Mouse (Mus musculus): ENCODE results near the gene Rbpj. TPM values are rescaled to one million over a fixed set of nuclear protein-coding genes. Genes with fewer than 3 reads are reported as not detected.
"Not testable (repeated sequence)": the region's sequence is repeated elsewhere in the genome, so short reads cannot be mapped to it uniquely, and the experiment has no call there.

The Rbpj gene
- polyA plus RNA-seq, 1 experiment: not detected

DNA sequence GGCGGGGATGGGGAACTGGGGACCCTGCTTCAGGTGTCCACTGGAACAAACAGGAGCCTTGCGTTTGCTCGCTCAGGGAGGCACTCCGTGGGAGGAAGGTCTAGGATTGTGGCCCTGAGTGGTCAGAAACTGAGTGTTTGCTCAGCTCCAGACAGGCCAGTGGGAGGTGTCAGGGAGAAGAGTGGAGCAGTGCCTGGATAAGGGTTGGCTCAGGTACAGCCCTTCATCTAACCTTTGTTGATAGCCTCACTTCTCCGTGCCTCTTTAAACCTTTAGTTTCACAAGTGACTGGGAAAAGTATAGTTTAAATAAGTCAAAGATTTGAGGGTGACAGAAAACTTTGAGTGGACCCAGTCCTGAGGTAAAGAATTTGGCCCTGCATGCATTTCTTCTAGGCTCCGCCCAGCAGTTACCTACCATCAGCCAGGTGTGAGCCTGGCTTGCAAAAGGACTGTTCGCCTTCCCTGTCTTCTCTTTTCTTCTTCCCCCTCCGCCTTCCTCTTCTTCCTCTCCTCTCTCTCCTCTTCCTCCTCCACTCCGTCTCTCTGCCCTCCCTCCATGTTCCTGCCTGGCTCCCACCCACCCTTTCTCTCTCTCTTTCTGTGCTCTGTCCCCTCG lies 204.5 kb downstream of the Rbpj start:
- TF ChIP-seq POLR2A (IDR thresholded peaks at IDR 0.05; ENCODE audit: insufficient read depth, low read depth, low read length): no peak
- TF ChIP-seq CTCF (IDR thresholded peaks at IDR 0.05; ENCODE audit: insufficient read depth, low read depth, low read length): no peak
- 94% methylated on average over 10 of the region's 10 CpGs for WGBS
- H3K27ac ChIP-seq (ENCODE audit: insufficient read depth, low read depth, low read length): no peak overlapping the region
- no peak overlapping the region for H3K4me3 ChIP-seq (ENCODE audit: insufficient read depth, low read depth, low read length)
- no peaks in the 10 kb centered on the region for H3K4me1 ChIP-seq (ENCODE audit: control insufficient read depth, insufficient read depth, low read length)

DNA sequence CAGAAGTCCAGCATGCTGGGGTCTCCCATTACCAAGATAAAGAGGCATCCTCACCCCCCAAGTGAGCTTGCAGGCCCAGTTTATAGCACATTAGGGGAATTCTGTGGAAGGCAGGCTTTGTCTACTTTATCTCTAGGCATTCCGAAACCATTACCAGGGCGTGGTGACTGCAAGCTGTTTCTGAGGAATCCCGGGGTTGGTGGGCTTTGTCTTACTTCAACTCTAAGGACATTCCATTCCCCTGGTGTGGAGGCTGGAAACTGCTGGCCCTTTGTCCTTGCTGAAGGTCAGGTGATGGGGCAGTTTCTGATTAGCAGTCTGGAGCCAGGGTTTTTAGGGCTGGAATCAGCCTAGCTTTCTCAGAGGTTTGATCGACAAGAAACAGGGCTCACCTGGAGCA lies 205.6 kb downstream of the Rbpj start:
- no peaks in the 10 kb centered on the region for H3K4me1 ChIP-seq (ENCODE audit: control insufficient read depth, insufficient read depth, low read length)
- no peak overlapping the region for H3K27ac ChIP-seq (ENCODE audit: insufficient read depth, low read depth, low read length)
- 78% methylated on average over 4 of the region's 4 CpGs for WGBS
- TF ChIP-seq CTCF (IDR thresholded peaks at IDR 0.05; ENCODE audit: insufficient read depth, low read depth, low read length) (no peak), POLR2A (IDR thresholded peaks at IDR 0.05; ENCODE audit: insufficient read depth, low read depth, low read length) (no peak)
- H3K4me3 ChIP-seq (ENCODE audit: insufficient read depth, low read depth, low read length): no peak overlapping the region

DNA sequence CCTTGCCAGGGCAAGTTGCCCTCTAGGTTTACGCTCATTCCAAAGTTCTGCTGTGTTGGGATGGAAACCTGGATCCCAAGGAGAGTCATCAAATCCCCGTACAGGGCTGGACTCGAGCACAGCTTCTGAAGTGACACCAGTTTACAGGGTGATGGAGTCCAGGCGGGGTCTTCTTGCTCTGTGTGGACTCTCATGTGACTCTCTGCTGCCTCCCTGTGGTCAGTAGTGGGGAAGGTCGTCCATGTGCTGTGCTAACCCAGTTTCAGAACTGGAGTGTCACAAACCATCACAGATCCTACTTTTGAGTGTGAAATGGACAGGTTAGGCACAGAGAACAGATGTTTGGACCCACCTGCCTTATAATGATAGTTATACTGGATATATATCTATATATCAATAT lies 206.4 kb downstream of the Rbpj start:
- no peaks in the 10 kb centered on the region for H3K4me1 ChIP-seq (ENCODE audit: control insufficient read depth, insufficient read depth, low read length)
- TF ChIP-seq CTCF (IDR thresholded peaks at IDR 0.05; ENCODE audit: insufficient read depth, low read depth, low read length): peak; percentile 46; the same call in 1 of the 2 replicates
- TF ChIP-seq POLR2A (IDR thresholded peaks at IDR 0.05; ENCODE audit: insufficient read depth, low read depth, low read length): no peak
- 22% methylated on average over 5 of the region's 5 CpGs for WGBS
- H3K4me3 ChIP-seq (ENCODE audit: insufficient read depth, low read depth, low read length): no peak overlapping the region
- no peak overlapping the region for H3K27ac ChIP-seq (ENCODE audit: insufficient read depth, low read depth, low read length)

DNA sequence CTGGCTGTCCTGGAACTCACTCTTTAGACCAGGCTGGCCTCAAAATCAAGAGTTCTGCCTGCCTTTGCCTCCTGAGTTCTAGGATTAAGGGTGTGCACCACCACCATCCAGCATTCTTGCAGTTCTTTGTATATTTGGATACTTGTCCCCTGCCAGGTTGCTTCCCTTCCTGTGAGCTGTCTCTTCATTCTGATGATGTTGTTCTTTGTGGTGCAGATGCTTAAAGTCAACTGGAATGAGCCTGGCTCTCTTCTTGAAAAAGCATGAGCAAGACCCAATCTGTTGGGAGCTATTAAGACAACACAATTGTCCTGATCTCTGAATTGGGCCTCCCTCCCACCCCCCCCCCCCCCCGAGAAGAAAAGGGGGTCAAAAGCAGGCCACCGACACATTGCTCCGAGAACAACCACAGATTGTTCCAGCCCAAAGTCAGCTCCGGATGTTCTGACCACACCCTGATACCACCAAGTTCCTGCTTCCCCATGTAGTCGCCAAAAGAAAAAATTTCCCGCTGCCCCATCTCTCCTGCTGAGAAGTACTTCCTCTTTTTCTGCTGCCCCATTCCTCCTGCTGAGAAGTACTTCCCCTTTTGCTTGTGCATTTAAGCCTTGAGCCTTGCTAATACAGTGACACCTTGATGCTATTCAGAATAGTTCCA lies 207.7 kb downstream of the Rbpj start:
- H3K4me3 ChIP-seq (ENCODE audit: insufficient read depth, low read depth, low read length); H3K4me1 ChIP-seq (ENCODE audit: control insufficient read depth, insufficient read depth, low read length); H3K27ac ChIP-seq (ENCODE audit: insufficient read depth, low read depth, low read length): not testable (repeated sequence)
- 83% methylated on average over 6 of the region's 6 CpGs for WGBS

DNA sequence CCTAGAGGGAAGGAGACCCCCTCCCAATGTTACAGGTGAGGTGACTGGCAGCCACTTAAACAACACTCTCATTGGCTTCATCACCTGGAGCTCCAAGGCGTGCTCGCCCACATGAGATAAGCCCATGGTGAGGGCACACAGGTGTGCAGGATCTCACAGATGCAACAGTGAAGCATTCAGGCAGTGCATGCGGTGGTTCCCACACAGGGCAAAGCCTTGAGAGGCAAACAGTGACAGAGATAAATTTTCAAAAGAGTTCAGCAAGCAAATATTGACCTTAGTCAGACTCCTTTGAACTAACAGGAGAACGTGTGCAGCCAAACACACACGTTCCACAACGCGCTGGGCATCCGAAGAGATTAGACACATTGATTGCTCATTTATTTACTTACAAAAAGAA lies 210.7 kb downstream of the Rbpj start:
- Histone ChIP-seq H3K27ac (ENCODE audit: insufficient read depth, low read depth, low read length) (no peak overlapping the region), H3K4me1 (ENCODE audit: control insufficient read depth, insufficient read depth, low read length) (no peaks in the 10 kb centered on the region), H3K4me3 (ENCODE audit: insufficient read depth, low read depth, low read length) (no peak overlapping the region)
- 97% methylated on average over 8 of the region's 8 CpGs for WGBS
- TF ChIP-seq POLR2A (IDR thresholded peaks at IDR 0.05; ENCODE audit: insufficient read depth, low read depth, low read length) (no peak), CTCF (IDR thresholded peaks at IDR 0.05; ENCODE audit: insufficient read depth, low read depth, low read length) (no peak)

DNA sequence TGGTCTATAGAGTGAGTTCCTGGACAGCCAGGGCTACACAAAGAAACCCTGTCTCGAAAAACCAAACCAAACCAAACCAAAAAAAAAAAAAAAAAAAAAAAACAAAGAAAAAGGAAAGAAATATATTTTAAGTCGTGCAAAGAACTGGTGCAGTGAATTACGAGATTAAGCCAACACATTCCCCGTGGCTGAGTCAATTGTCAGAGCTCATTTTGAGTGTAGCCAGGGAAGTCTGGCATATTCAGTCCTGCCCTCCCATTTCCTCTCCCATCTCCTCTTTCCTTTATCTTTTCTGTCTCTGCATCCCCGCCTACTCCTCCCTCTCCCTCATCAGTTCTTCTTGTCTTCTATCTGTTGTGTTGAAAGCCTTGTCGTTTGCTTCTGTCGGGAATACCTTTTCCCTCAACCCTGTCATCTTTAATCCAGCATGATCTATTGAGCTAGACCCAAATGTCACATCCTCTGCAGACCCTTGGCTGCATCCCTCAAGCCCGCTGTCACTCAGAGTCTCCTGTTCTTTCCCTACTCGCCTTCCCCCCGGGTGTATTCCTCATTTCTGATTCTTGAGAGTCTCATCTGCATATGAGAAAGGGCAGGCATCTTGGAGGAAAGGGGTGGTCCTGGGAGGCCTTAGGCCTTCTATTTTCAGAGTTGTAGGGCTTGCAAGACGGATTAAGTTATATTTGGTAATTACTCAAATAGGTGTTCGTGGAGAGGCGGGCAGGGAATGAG lies 212.2 kb downstream of the Rbpj start:
- Histone ChIP-seq H3K4me1 (ENCODE audit: control insufficient read depth, insufficient read depth, low read length) (no peaks in the 10 kb centered on the region), H3K4me3 (ENCODE audit: insufficient read depth, low read depth, low read length) (no peak overlapping the region), H3K27ac (ENCODE audit: insufficient read depth, low read depth, low read length) (no peak overlapping the region)
- 44% methylated on average over 13 of the region's 13 CpGs for WGBS
- no peak for TF ChIP-seq POLR2A (IDR thresholded peaks at IDR 0.05; ENCODE audit: insufficient read depth, low read depth, low read length)
- no peak for TF ChIP-seq CTCF (IDR thresholded peaks at IDR 0.05; ENCODE audit: insufficient read depth, low read depth, low read length)

DNA sequence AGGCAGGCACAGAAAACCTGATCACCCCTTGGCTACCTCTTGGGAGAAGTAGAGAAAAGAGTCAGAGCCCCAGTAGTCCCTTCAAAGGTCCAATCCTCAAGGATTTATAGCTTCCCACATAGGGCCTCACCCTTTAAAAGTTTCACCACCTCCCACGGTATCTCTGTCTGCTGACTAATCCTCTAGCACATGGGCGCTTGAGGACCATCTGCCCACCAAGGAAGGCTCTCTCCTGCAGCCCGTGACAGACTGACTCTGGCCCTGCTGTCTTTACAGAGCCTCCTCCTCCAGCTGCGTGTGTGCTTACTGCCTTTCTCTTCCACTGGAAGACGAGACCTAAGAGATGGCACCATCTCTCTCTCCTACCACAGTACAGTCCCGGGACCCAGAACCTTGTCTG lies 213.7 kb downstream of the Rbpj start:
- Histone ChIP-seq H3K4me1 (ENCODE audit: control insufficient read depth, insufficient read depth, low read length) (no peaks in the 10 kb centered on the region), H3K27ac (ENCODE audit: insufficient read depth, low read depth, low read length) (no peak overlapping the region), H3K4me3 (ENCODE audit: insufficient read depth, low read depth, low read length) (no peak overlapping the region)
- TF ChIP-seq CTCF (IDR thresholded peaks at IDR 0.05; ENCODE audit: insufficient read depth, low read depth, low read length): no peak
- no peak for TF ChIP-seq POLR2A (IDR thresholded peaks at IDR 0.05; ENCODE audit: insufficient read depth, low read depth, low read length)
- 69% methylated on average over 6 of the region's 6 CpGs for whole genome bisulfite sequencing

DNA sequence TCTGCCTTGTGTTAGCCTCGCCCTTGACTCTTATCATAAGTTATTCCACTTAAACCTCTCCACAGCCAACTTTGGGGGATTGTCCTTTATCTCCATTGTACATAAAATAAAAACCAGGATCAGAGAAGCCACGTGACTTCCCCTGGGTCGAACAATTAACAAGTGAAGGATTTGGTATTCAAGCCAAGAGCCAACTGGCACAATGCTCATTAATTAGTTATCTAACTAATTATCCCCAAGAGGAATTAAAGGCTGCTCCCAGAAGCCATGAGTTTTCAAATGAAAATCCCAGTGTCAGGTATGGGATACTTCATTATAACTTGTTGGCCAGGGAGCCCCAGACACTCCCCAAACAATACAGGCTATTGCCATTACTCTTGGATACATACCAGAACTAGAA lies 218.0 kb downstream of the Rbpj start:
- no peak overlapping the region for H3K4me3 ChIP-seq (ENCODE audit: insufficient read depth, low read depth, low read length)

DNA sequence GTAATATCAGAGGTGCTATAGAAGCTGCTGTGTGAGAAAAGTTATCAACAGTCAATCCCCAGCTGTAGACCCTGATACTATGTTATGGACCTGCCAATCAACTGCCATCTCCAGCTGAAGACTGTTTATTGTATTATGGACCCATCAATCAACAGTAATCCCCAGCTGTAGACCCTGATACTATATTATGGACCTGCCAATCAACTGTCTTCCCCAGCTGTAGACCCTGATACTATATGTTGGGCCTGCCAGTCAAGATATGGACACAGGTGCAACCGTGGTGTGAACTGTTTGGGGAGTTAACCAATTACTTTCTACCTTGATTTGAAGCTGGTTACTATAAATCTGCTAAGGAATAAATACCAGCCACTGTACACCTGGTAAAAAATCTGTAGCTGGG lies 218.5 kb downstream of the Rbpj start:
- Histone ChIP-seq H3K27ac (ENCODE audit: insufficient read depth, low read depth, low read length) (no peak overlapping the region), H3K4me1 (ENCODE audit: control insufficient read depth, insufficient read depth, low read length) (no peaks in the 10 kb centered on the region), H3K4me3 (ENCODE audit: insufficient read depth, low read depth, low read length) (no peak overlapping the region)
- 80% methylated on average over 1 of the region's 1 CpGs for WGBS
- no peak for TF ChIP-seq POLR2A (IDR thresholded peaks at IDR 0.05; ENCODE audit: insufficient read depth, low read depth, low read length)

More for the DNA sequence above, 218.0 kb downstream of the Rbpj start:
- TF ChIP-seq CTCF (IDR thresholded peaks at IDR 0.05; ENCODE audit: insufficient read depth, low read depth, low read length): no peak
- no peak for TF ChIP-seq POLR2A (IDR thresholded peaks at IDR 0.05; ENCODE audit: insufficient read depth, low read depth, low read length)
- 45% methylated on average over 3 of the region's 3 CpGs for WGBS
- no peak overlapping the region for H3K27ac ChIP-seq (ENCODE audit: insufficient read depth, low read depth, low read length)
- no peaks in the 10 kb centered on the region for H3K4me1 ChIP-seq (ENCODE audit: control insufficient read depth, insufficient read depth, low read length)

All from olfactory bulb, adult 2 months (tissue).